Mouse (Mus musculus) right cerebral cortex, postnatal 36 days (tissue): Measurements from ENCODE around the gene Cntnap2.
"Not testable (repeated sequence)": the region's sequence is repeated elsewhere in the genome, so short reads cannot be mapped to it uniquely, and the experiment has no call there.

ENCODE experiments used
- DNase-seq, 2 experiments: peaks; one replicate each; pipeline ENCODE4 v3.0.0; 2022; ENCODE audit warnings: low spot score in 2 of 2, mixed read lengths in 1 of 2

Gene Cntnap2

DNA sequence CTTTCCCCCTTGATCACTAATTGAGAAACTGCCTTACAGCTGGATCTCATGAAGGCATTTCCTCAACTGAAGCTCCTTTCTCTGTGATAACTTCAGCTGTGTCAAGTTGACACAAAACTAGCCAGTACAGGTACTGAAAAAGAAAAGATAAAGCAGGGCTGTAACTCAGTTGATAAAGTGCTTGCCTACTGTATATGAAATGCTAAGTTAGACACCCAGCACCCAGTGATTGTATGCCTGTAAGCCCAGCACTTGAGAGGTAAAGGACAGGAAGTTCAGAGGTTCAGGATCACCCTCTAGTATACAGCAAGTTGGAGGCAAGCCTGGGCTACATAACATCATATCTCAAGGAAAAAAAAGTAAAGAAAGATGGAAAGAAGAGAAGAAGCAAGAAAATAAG, 2182.2 kb downstream of the Cntnap2 start:
- no peak for DNase-seq

DNA sequence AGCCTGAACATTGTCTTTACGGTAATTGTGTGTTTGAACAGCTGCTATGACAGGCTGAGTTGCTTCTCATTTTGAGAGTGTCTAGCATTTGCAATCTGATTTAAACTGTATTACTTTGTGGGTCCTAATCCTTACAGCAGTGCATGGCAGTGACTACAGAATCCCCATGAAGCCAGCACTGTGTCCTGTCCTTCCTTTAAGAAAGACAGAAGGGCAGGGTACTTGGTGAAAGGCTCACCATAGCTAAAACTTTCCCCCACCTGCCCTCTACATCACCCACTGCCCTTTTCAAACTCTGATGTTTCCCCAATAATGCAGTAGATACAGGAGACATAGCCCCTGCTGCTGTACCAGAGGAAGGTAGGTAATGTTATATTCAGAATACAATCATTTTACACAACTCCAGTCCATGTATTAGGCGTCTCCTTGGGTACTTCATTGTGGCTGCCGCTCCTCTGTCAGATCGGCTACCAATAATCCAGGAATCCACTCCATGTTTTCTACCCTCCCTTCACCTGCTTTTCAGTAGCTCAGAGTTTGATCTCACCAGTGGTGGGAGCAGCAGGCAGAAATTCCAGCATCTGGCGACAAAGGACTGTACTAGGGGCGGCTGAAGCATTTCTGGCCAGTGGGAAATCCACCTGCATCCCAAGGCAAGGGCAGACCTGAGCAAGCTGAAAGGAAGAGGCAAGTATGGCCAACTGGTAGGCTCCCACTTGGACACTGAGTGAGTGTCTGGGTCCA, 2184.9 kb downstream of the Cntnap2 start:
- peak; percentile 29 to 41 for DNase-seq

DNA sequence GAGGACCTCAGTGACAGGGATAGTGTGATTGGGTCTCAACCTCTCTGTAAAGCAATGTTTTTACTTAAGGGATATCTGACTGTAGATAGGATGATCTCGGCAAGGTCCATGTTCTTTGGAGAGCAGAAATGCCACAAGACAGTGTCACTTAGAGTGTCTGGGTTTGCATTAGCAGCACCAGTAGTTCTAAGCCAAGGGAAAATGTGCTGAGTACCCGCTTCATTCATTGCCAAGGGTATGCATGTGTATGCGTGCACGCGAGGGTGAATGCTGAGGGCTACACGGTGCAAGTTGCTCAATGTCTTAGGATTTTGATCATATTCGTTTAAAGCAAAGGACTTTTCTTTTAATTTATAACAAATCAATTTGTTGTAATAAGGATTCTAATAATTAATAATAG, 2185.5 kb downstream of the Cntnap2 start:
- DNase-seq: no peak

DNA sequence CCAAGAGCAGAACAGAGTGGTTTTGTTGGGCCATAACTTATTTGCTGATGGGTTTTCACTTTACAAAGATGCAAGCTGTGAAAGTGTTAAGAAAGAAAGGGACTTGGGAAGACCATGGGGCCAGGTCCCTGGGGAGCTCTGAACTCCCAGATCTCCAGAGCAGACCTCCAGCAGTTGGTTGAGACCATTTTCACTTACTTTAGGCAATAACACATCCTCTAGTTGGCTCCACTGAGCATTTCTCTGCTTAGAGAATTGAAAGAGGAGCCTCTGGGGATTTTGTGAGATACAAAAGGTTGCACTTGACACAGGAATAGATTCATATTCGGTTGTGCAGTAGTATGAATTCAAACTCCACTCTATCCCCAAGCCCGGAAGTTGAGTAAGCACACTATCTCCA, 2196.1 kb downstream of the Cntnap2 start:
- no peak for DNase-seq

DNA sequence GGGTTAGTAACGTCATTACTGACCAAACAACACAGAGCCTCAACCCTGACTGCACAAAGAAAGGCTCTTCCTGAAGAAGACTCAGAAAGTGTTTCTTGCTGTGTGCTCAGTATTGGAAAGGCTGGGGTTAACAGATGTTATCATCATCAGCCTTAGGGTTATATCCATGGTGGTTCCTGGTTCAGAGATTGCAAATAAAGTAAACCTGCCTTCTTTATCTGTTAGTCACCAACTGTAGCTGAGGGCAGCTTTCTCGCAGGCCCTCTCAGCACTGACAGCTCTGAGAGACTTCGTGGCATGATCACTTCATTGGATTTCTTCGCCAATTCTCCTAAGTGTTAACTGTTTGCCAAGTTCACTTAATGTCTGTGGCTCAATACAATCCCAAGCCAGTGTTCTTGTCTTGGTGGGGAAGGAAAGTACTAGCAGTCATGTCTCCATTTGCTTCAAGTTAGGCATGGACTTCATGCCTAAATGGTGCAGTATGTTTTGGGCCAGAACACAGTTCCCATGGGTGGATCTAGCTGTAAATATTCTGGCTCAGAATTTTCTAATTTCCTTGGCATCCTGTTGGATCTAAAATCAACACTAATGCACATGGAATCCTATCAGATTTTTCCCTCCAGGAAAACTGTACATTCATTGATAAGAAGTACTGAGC, 2197.2 kb downstream of the Cntnap2 start:
- no peak for DNase-seq

DNA sequence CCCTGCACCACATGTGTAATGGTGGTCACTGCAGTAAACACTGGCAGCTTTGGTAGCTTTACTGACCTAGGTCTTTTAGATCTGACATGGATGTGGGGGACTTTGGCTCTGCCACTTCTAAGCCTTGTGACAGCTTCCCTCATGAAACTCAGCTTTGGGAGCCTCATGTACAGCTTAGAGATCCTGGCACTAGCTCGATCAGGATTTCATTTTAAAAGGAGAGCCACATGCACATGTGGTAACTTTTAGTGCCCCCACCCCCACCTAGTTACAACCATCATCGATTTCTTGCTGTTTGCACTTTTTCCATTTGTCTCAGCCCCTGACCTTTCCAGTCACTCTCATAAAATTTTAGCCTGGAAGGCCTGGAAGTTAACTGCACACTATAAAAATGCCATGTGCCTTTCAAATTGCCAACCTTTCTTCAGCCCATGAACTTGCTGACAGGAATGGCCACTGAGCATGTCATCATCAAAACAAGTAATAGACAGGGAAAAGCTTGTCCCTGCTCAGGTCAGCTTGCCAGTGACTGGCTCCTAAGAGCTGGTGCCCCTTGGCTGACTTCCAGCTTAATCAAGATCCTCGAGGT, 2197.9 kb downstream of the Cntnap2 start:
- DNase-seq: no peak

DNA sequence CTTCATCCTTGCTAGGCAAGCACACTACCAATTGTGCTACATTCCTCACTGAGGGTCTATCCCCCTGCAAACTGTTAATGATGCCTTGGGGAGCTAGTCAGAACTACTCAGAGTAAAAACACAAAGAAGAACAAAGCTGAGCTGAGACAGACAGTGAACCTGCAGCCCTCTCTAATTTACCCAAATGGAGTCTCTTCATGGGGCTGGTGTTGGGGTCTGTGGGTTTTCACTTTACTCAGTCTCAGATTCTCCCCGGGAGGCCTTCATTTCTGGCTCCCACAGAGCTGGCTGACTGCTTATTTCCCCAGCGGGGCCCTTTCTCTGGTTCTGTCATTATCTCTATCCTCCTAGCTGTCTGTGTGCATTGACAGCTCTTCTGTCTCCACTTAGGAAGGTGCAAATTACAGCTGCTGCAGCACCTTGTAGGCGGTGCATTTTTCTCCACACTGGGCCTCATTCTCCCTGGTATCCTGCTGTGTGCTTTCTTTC, 2200.5 kb downstream of the Cntnap2 start:
- no peak for DNase-seq

DNA sequence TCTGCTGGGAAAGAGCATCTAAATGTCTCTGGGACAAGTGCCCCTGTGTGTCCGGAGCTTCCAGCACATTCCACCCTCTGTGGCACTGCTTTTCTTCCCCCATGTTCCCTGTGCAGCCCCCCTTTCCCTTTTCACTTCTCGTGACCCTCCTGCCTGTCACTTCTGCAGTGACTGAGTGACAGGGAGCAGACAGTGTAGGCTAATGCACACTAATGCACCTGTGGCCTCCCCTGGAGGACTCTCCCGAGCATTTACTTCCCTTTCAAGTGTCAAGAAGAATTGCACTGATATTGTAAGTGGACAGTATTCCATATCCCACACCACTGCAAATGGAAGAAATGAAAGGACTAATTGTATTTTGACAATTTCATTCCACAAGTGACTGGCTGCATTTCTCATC, 2208.1 kb downstream of the Cntnap2 start:
- DNase-seq: no peak

DNA sequence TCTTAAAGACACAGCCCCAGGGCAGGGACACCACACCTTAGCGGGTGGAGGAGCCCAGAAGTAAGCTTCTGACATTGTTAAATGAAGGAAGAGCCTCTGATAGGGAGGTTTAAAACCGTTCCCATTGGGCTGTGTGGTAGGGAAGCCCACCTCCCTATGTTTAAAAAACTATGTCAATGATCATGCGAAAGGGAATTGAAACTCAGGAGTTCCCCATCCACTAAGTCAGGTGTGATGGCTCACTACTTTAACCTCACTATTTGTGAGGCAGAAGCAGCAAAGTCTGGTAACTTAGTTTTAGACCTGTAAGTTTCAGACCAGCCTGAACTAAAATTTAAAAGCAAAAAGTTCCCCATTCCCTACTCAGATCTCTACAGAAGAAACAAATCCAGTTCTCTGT, 2210.3 kb downstream of the Cntnap2 start:
- DNase-seq: no peak

DNA sequence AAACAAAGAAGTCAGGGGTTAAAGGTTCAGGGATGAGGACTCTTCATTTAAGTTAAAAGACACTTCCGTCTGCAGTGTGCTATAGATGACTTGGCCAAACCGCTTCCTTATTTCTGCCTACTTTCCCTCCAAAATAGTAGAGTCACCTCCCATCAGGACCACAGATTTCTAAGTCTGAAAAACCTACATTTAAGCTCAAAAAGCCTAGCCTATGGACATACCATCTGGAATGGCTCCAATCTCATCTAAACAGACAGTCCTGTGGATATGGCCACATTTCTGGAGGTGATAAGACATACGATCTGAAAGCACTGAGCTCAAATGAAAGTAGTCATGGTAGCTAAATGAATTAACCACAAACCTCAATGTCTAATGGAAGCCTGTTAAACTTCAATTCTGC, 2212.4 kb downstream of the Cntnap2 start:
- no peak for DNase-seq

DNA sequence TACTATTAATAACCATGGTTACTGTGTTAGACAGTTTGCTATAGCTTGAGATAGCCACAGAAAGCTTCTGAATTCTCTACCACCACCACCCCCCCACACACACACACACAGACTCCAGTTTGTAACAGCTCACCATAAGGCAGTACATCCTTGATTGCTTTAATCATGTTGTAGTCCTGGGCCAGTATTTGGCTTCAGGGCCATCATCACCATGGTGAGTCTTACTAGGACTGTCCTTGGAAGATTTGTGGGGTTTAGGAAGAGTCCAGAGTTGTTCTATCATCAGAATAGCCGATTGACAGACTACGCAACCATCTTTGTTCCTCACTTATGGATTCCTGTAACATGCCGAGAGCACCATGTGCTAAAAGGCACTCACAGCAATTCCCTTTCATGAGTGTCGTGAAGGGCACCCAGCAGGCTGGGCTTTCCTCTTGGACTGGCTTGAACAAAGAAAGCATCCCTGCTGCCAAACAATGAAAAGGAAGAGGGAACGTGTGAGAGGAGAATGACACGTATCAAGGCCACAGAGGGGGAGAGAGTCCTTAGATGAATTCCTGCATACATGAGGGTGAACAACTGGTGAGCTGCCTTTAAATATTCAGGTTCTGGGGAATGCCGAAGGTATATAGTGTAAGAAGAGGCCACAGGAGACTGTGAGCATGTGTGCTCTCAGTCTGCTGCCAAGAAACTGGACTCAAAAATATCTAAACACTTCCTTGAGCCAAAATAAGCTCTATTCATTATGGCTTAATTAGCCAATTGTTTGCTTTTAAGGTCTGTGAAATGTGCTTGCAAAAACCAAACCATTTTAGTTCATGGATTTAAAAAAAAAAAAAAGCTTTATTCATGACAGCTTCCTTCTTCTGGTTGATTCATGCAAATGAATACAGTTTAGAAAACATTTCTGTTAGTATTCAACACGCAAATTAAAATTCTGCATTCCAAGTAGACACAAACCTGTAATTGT, 2213.7 kb downstream of the Cntnap2 start:
- DNase-seq: no peak

DNA sequence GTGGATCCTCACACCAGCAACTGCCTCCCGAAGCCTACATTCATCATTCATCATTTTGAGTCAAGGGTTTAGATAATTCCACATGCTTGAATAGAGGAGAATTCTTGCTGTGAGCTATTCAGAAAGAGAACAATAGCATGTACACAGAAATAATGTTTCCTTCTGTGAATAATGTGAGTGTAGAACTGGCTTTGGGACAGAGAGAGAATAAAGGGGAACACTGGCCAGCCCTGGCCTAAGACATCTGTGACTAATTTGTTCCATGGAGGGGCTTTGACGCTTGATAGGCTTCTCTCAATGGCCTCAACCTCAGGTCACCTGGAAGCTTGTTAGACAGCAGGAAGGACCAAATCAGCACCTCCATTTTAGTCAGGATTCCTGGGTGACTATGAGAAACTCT, 2215.9 kb downstream of the Cntnap2 start:
- DNase-seq: no peak

DNA sequence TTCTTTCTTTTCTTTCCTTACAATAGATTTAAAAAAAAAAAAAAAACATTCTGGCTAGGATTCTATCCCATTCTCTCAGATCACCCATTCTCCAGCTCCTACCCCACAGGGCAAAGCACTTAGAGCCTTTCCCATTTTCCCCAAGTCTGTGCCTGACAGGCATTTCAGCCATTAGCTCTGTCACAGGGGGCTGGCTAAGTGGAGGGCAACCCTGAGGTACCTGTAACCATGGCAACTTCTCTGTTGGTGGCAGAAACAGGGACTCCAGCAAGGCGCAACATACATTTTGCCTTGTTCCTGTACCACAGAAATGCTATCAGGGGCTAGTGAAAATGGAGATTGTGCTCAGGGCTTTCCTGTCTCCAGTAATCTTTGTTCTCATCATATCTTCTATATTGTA, 2220.0 kb downstream of the Cntnap2 start:
- no peak for DNase-seq

DNA sequence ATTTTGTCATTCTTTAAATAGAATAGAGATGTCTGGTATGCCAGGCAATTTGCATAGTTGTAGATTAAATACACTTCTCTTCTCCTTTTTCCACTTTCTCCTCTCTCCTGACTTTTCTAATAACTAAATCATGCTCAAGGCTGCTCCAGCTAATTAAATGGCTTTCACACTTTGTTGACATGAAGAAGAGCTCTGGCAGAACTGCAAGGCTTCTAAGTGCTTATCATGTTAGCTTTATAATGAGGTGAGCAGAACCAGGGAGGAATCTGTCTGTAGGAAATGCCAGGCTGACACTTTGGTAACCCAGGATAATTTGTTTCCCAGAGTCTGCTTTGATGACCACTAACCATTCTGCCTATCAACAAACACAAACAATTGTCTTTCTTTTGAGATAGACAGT, 2222.4 kb downstream of the Cntnap2 start:
- no peak for DNase-seq

DNA sequence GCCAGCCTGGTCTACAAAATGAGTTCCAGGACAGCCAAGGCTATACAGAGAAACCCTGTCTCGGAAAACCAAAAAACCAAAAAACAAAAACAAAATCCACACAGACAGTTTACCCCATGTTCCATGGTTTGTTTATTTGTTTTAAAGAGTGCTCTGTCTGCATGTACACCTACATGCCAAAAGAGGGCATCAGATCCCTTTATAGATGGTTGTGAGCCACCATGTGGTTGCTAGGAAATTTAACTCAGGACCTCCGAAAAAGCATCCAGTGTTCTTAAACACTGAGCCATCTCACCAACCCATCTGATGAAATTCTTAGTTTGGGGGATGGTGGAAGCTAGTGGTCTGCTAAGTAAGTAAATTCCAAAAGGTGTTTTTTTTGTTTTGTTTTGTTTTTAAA, 2225.6 kb downstream of the Cntnap2 start:
- DNase-seq: no peak

DNA sequence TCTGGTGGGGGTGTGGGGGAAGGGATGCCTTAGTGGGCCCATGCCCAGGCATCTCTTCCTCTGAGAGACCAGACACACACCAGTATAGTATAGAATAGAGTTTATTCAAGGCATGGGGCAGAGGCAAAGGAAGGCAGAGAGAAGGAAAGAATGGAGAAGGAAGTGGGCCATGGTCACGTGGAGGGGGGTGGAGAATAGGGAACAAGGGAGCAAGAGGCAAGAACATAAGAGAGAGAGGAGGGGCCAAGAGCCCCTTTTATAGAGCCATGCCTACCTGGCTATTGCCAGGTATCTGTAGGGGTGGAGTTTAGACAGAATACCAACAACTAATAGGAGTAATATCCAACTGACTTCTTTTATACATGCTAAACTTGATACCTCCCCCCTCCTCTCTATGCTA, 2226.6 kb downstream of the Cntnap2 start:
- DNase-seq: no peak

DNA sequence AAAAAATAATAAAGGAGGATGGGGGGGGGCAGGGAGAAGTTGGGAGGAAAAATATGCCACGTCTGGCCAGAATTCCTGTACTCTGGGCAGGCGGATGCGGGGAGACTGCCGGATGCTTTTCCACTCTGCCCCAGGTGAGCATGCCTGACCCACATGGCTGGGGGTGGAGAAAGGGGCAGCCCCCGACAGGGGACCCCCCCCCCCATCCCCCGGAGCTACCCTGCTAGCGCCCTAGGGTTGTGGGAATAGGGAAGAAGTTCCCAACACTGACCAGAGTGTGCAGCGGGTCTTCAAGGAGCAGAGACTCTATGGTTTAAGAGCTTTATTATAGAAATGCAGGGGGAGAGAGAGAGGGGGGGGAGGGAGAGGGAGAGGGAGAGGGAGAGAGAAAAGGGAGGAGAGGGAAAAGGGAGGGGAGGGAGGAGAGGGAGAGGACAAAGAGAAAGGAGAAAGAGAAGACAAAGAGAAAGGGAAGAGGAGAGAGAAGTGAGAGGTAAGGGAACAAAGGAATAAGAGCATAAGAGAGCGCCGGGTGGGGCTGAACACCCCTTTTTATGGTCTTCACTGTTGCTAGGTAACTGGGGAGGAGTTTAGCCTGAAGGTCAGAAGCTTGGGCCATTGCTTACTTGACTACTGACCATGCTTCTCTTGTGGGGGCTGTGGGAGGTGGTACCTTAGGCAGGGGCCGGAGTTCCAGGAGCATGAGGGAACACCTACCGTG, 2227.2 kb downstream of the Cntnap2 start:
- not testable (repeated sequence) for DNase-seq

DNA sequence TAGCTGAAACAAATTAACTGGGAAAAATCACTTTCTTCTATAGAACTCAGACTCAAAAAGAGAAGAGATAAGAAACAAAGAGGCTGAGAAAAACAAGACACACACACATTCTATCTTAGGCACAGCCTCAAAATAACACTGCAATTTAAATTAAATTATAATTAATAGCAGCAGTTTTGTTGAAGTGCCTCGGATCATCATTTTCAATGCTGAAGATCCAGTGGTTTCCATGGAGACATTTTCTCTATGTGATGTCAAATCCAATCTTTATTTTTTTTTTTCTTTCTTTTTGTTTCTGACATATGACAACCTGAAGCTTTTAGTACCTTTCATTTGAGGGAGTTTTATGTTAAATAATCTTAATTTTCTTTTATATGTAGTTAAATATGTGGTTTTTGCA, 2228.6 kb downstream of the Cntnap2 start:
- DNase-seq: no peak

DNA sequence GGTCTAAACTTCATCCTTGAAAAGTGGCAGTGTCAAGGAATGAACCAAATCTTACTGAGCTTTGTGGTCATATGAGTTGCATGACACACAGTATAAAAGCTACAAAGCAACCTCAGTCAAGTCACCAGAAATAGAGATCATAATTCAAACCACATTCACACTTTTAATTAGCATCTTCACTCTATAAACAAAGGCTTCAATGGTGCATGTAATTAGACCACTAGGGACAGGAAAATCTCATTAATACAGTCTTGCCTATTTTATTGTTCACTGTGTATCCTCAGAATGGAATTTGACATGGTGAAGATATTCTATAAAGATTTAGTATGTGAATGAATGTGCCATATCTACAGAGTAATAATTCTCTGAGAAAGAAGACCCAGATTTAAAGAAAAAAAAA, 2232.8 kb downstream of the Cntnap2 start:
- no peak for DNase-seq

DNA sequence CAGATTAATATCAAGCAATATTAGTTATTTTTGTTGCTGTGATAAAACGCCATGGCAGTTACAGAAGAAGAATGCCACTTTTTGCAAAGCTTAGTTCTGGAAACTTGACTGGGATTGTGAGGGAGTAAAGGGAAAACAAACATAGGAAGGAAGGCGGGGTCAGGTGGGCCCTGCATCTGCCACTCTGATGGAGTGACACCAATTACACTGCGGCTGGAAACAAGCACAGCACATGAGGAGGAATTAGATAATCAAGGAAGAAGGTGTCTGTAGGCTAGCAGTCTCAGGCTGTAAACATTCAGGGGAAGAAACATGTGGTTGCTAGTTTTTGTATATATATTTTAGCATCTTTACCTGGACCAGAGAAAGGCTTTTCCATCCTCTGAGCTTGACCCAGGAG, 2233.3 kb downstream of the Cntnap2 start:
- no peak for DNase-seq

DNA sequence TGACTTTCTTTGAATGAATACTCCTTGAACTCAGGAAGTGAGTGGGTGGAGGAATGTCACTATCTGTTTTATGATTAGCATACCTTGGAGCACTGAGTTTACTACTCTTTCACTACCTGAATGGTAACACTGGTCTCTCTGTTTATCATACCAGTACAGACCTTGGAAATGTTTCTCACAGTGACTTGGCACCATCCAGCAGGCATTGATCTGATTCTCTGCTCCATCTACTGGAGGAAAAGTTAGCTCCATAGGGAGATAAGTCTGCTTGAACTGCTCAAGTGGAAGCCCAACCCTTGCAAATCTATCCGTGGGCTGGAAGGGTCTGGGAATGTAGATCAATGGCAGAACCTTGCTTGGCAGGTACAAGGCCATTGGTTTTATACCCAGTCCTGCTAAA, 2235.3 kb downstream of the Cntnap2 start:
- no peak for DNase-seq
